Mouse (Mus musculus): ENCODE data around the gene Rora. TPM values are rescaled to one million over a fixed set of nuclear protein-coding genes. Genes with fewer than 3 reads are reported as not detected.
"Not testable (repeated sequence)": the region's sequence is repeated elsewhere in the genome, so short reads cannot be mapped to it uniquely, and the experiment has no call there.

Rora gene
- polyA plus RNA-seq, 1 experiment from 2014 or later, result 9.4 TPM

GRCm38 (mm10) chr9:69086844-69087243 lies 433.3 kb downstream of the Rora start:
- Histone ChIP-seq H3K27ac (ENCODE audit: low read length) (no peak overlapping the region), H3K4me3 (ENCODE audit: low read length) (no peak overlapping the region), H3K9me3 (ENCODE audit: low read length) (no peaks in the 10 kb centered on the region), H3K4me1 (ENCODE audit: insufficient read depth, low read length) (peaks cover 19% of the 10 kb centered on the region), H3K4me2 (replicated peaks; ENCODE audit: low read depth, low read length) (no peak overlapping the region), H3K27me3 (ENCODE audit: insufficient read depth, low read length) (no peaks in the 10 kb centered on the region; the same call in 1 of the 2 replicates), H3K9ac (replicated peaks; ENCODE audit: low read length) (no peak overlapping the region), H3K36me3 (ENCODE audit: insufficient read depth, low read length) (no peaks in the 10 kb centered on the region)
- no peak for ATAC-seq (ENCODE audit: low FRiP score, low TSS enrichment)
- WGBS, result 85% methylated on average over 4 of the region's 4 CpGs

DNA sequence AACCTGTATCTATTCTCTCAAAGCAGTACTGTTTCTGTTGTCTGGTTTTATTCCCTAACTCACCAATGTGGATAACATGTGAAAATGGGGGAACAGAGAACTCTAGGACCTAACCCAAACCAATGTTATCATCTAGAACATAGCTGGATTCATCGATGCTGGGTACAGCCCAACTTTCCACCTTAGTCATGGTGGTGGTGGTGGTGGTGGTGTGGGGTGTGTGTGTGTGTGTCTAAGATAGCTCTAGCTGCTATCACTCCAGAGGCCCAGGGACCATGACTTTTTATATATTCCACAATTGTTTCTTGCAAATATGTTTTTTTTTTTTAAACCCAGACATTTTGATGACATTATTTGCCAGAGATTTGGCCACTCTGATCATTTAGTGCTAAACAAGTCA lies 433.7 kb downstream of the Rora start:
- no peaks in the 10 kb centered on the region; the same call in 1 of the 2 replicates for H3K27me3 ChIP-seq (ENCODE audit: insufficient read depth, low read length)
- H3K36me3 ChIP-seq (ENCODE audit: insufficient read depth, low read length), result no peaks in the 10 kb centered on the region
- no peak overlapping the region for H3K4me2 ChIP-seq (replicated peaks; ENCODE audit: low read depth, low read length)
- no peaks in the 10 kb centered on the region for H3K9me3 ChIP-seq (ENCODE audit: low read length)
- H3K4me1 ChIP-seq (ENCODE audit: insufficient read depth, low read length), result peaks cover 24% of the 10 kb centered on the region
- no peak overlapping the region for H3K27ac ChIP-seq (ENCODE audit: low read length)
- H3K4me3 ChIP-seq (ENCODE audit: low read length), result no peak overlapping the region
- ATAC-seq (ENCODE audit: low FRiP score, low TSS enrichment), result no peak
- no peak overlapping the region for H3K9ac ChIP-seq (replicated peaks; ENCODE audit: low read length)
- WGBS, result 96% methylated on average over 1 of the region's 1 CpGs

GRCm38 (mm10) chr9:69090749-69091270 lies 437.2 kb downstream of the Rora start:
- H3K9ac ChIP-seq (replicated peaks; ENCODE audit: low read length), result no peak overlapping the region
- H3K4me2 ChIP-seq (replicated peaks; ENCODE audit: low read depth, low read length), result no peak overlapping the region
- no peak overlapping the region for H3K4me3 ChIP-seq (ENCODE audit: low read length)
- H3K4me1 ChIP-seq (ENCODE audit: insufficient read depth, low read length), result peaks cover 14% of the 10 kb centered on the region
- WGBS, result 55% methylated on average over 5 of the region's 5 CpGs
- no peaks in the 10 kb centered on the region for H3K27me3 ChIP-seq (ENCODE audit: insufficient read depth, low read length)
- no peak for ATAC-seq (ENCODE audit: low FRiP score, low TSS enrichment)
- no peak overlapping the region for H3K27ac ChIP-seq (ENCODE audit: low read length)
- H3K36me3 ChIP-seq (ENCODE audit: insufficient read depth, low read length), result no peaks in the 10 kb centered on the region
- H3K9me3 ChIP-seq (ENCODE audit: low read length), result no peaks in the 10 kb centered on the region

- 51% methylated on average over 15 of the region's 15 CpGs for WGBS
- peak overlapping the region; percentile 68 for H3K27ac ChIP-seq (ENCODE audit: low read length)
- ATAC-seq (ENCODE audit: low FRiP score, low TSS enrichment), result peak; percentile 91
These were observed 438.8 kb downstream of the Rora start for GRCm38 (mm10) chr9:69092119-69093013.

DNA sequence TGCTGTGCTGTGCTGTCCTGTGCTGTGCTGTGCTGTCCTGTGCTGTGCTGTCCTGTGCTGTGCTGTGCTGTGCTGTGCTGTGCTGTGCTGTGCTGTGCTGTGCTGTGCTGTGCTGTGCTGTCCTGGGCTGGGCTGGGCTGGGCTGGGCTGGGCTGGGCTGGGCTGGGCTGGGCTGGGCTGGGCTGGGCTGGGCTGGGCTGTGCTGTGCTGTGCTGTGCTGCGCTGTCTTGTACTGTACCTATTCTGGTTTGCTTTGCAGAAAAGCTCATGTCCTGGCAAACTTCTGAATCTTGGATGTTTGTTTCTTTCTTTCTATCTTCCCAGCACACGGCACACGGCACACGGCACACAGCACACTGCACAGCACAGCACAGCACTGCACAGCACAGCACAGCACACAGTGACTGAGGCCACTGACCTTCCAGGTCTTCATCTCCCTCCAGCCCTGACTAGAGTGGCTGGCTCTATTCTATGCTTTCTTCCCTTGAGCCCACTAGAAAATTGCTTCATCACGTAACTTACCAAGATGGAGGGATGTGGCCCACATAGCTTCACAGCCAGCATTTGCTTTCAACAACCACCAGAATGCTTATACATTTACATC lies 446.7 kb downstream of the Rora start:
- H3K36me3 ChIP-seq (ENCODE audit: insufficient read depth, low read length); H3K9me3 ChIP-seq (ENCODE audit: low read length); H3K9ac ChIP-seq (replicated peaks; ENCODE audit: low read length); H3K27ac ChIP-seq (ENCODE audit: low read length); H3K4me1 ChIP-seq (ENCODE audit: insufficient read depth, low read length); H3K4me2 ChIP-seq (replicated peaks; ENCODE audit: low read depth, low read length); H3K27me3 ChIP-seq (ENCODE audit: insufficient read depth, low read length); H3K4me3 ChIP-seq (ENCODE audit: low read length); ATAC-seq (ENCODE audit: low FRiP score, low TSS enrichment): not testable (repeated sequence)
- 95% methylated on average over 5 of the region's 5 CpGs for WGBS

More at GRCm38 (mm10) chr9:69092119-69093013, 438.8 kb downstream of the Rora start:
- Histone ChIP-seq H3K9ac (replicated peaks; ENCODE audit: low read length) (no peak overlapping the region), H3K9me3 (ENCODE audit: low read length) (no peaks in the 10 kb centered on the region), H3K4me3 (ENCODE audit: low read length) (no peak overlapping the region), H3K4me1 (ENCODE audit: insufficient read depth, low read length) (peaks cover 14% of the 10 kb centered on the region), H3K27me3 (ENCODE audit: insufficient read depth, low read length) (no peaks in the 10 kb centered on the region), H3K36me3 (ENCODE audit: insufficient read depth, low read length) (no peaks in the 10 kb centered on the region), H3K4me2 (replicated peaks; ENCODE audit: low read depth, low read length) (no peak overlapping the region)

DNA sequence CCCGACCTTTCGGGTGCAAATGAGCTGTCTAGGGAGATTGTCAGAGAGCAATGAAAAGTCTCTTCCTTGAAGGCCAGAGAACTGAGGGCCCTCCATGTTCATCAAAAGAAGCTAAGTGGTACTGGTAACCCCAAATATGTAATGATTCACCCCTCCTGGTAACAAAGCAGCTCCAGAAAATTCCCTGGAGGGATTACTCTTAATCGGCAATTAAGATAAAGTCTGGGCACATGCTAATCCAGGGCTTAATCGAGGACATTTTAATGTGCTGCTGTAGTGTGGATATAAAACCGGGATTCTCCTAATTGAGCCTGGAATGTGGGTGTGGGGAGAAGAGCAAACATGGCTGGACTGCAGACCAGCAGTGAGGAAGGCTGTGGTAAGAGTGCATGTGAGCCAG lies 450.7 kb downstream of the Rora start:
- no peak overlapping the region for H3K4me2 ChIP-seq (replicated peaks; ENCODE audit: low read depth, low read length)
- WGBS, result 70% methylated on average over 5 of the region's 5 CpGs

GRCm38 (mm10) chr9:69109618-69110300 lies 456.2 kb downstream of the Rora start:
- WGBS, result 85% methylated on average over 2 of the region's 2 CpGs
- H3K9ac ChIP-seq (replicated peaks; ENCODE audit: low read length), result no peak overlapping the region

More for the DNA sequence above, 450.7 kb downstream of the Rora start:
- no peak for ATAC-seq (ENCODE audit: low FRiP score, low TSS enrichment)
- H3K9me3 ChIP-seq (ENCODE audit: low read length), result no peaks in the 10 kb centered on the region
- no peaks in the 10 kb centered on the region for H3K36me3 ChIP-seq (ENCODE audit: insufficient read depth, low read length)
- no peak overlapping the region for H3K4me3 ChIP-seq (ENCODE audit: low read length)
- H3K9ac ChIP-seq (replicated peaks; ENCODE audit: low read length), result no peak overlapping the region
- no peak overlapping the region for H3K27ac ChIP-seq (ENCODE audit: low read length)
- H3K4me1 ChIP-seq (ENCODE audit: insufficient read depth, low read length), result no peaks in the 10 kb centered on the region
- H3K27me3 ChIP-seq (ENCODE audit: insufficient read depth, low read length), result no peaks in the 10 kb centered on the region

GRCm38 (mm10) chr9:69110301-69110674 lies 456.7 kb downstream of the Rora start:
- 0 out of 2 replicates have a peak, but pooled peaks have one; percentile 39 for ATAC-seq (ENCODE audit: low FRiP score, low TSS enrichment)

More at GRCm38 (mm10) chr9:69109618-69110300, 456.2 kb downstream of the Rora start:
- no peak overlapping the region for H3K4me2 ChIP-seq (replicated peaks; ENCODE audit: low read depth, low read length)
- ATAC-seq (ENCODE audit: low FRiP score, low TSS enrichment), result no peak
- no peaks in the 10 kb centered on the region for H3K4me1 ChIP-seq (ENCODE audit: insufficient read depth, low read length)
- H3K27ac ChIP-seq (ENCODE audit: low read length), result no peak overlapping the region
- no peaks in the 10 kb centered on the region for H3K36me3 ChIP-seq (ENCODE audit: insufficient read depth, low read length)
- no peaks in the 10 kb centered on the region for H3K9me3 ChIP-seq (ENCODE audit: low read length)
- H3K27me3 ChIP-seq (ENCODE audit: insufficient read depth, low read length), result no peaks in the 10 kb centered on the region
- H3K4me3 ChIP-seq (ENCODE audit: low read length), result no peak overlapping the region

GRCm38 (mm10) chr9:69110706-69111105 lies 457.1 kb downstream of the Rora start:
- Histone ChIP-seq H3K4me1 (ENCODE audit: insufficient read depth, low read length) (no peaks in the 10 kb centered on the region), H3K4me2 (replicated peaks; ENCODE audit: low read depth, low read length) (no peak overlapping the region), H3K9ac (replicated peaks; ENCODE audit: low read length) (no peak overlapping the region), H3K4me3 (ENCODE audit: low read length) (no peak overlapping the region), H3K27me3 (ENCODE audit: insufficient read depth, low read length) (no peaks in the 10 kb centered on the region), H3K27ac (ENCODE audit: low read length) (no peak overlapping the region), H3K9me3 (ENCODE audit: low read length) (no peaks in the 10 kb centered on the region), H3K36me3 (ENCODE audit: insufficient read depth, low read length) (no peaks in the 10 kb centered on the region)
- WGBS, result 66% methylated on average over 6 of the region's 6 CpGs
- no peak for ATAC-seq (ENCODE audit: low FRiP score, low TSS enrichment)

More at GRCm38 (mm10) chr9:69110301-69110674, 456.7 kb downstream of the Rora start:
- Histone ChIP-seq H3K4me2 (replicated peaks; ENCODE audit: low read depth, low read length) (no peak overlapping the region), H3K4me1 (ENCODE audit: insufficient read depth, low read length) (no peaks in the 10 kb centered on the region), H3K4me3 (ENCODE audit: low read length) (no peak overlapping the region), H3K27me3 (ENCODE audit: insufficient read depth, low read length) (no peaks in the 10 kb centered on the region), H3K36me3 (ENCODE audit: insufficient read depth, low read length) (no peaks in the 10 kb centered on the region), H3K9ac (replicated peaks; ENCODE audit: low read length) (no peak overlapping the region), H3K27ac (ENCODE audit: low read length) (no peak overlapping the region), H3K9me3 (ENCODE audit: low read length) (no peaks in the 10 kb centered on the region)
- 62% methylated on average over 5 of the region's 5 CpGs for WGBS

Measured in kidney, embryonic 16.5 days (tissue).